Mouse (Mus musculus): ENCODE measurements around the gene Olfr1043. TPM values are rescaled to one million over a fixed set of nuclear protein-coding genes. Genes with fewer than 3 reads are reported as not detected.

Gene Olfr1043
- not detected for total RNA-seq (2023)

GRCm38 (mm10) chr2:86167422-86167821 lies at the start of gene Olfr1043:
Gene Olfr1043, minus strand, starts transcription at chr2:86167522.

GRCm38 (mm10) chr2:86202909-86203308 lies 35.6 kb upstream of the Olfr1043 start, which contains the start of gene Olfr1045:
Gene Olfr1045, minus strand, starts transcription at chr2:86203009.

GRCm38 (mm10) chr2:86185583-86185982 lies 18.3 kb upstream of the Olfr1043 start, which contains the start of gene Olfr52:
Gene Olfr52, minus strand, starts transcription at chr2:86185683.

GRCm38 (mm10) chr2:86177720-86178119 lies 10.4 kb upstream of the Olfr1043 start, which contains the start of gene Olfr1044:
Gene Olfr1044, minus strand, starts transcription at chr2:86177820.

GRCm38 (mm10) chr2:86161738-86162137 lies 5.6 kb downstream of the Olfr1043 start, which contains the start of gene Olfr1042:
Gene Olfr1042, minus strand, starts transcription at chr2:86161838.

GRCm38 (mm10) chr2:86146632-86147031 lies 20.7 kb downstream of the Olfr1043 start, which contains the start of gene Olfr1040:
Gene Olfr1040, minus strand, starts transcription at chr2:86146732.

GRCm38 (mm10) chr2:86135828-86136227 lies 31.5 kb downstream of the Olfr1043 start, which contains the start of gene Olfr1039:
Gene Olfr1039, minus strand, starts transcription at chr2:86135928.

Other genes with a start within 250 kb of the Olfr1043 start
- gene Olfr1026, start 246.0 kb downstream of the Olfr1043 start, total RNA-seq (2023), result not detected
- gene Olfr1028, start 217.1 kb downstream of the Olfr1043 start, total RNA-seq (2023), result not detected
- gene Olfr1029, start 193.6 kb downstream of the Olfr1043 start, total RNA-seq (2023), result not detected
- not detected for gene Olfr1030, start 188.2 kb downstream of the Olfr1043 start, total RNA-seq (2023)
- not detected for gene Olfr1031, start 177.2 kb downstream of the Olfr1043 start, total RNA-seq (2023)
- not detected for gene Olfr1032, start 162.0 kb downstream of the Olfr1043 start, total RNA-seq (2023)
- not detected for gene Olfr1033, start 146.9 kb downstream of the Olfr1043 start, total RNA-seq (2023)
- not detected for gene Olfr1034, start 121.7 kb downstream of the Olfr1043 start, total RNA-seq (2023)
- not detected for gene Olfr1036, start 93.5 kb downstream of the Olfr1043 start, total RNA-seq (2023)
- gene Olfr1037, start 80.1 kb downstream of the Olfr1043 start, total RNA-seq (2023), result not detected
- gene Olfr1039, start 31.6 kb downstream of the Olfr1043 start, total RNA-seq (2023), result not detected
- not detected for gene Olfr1040, start 20.8 kb downstream of the Olfr1043 start, total RNA-seq (2023)
- gene Olfr1042, start 5.7 kb downstream of the Olfr1043 start, total RNA-seq (2023), result not detected
- gene Olfr1044, start 10.3 kb upstream of the Olfr1043 start, total RNA-seq (2023), result not detected
- not detected for gene Olfr52, start 18.2 kb upstream of the Olfr1043 start, total RNA-seq (2023)
- not detected for gene Olfr1045, start 35.5 kb upstream of the Olfr1043 start, total RNA-seq (2023)
- not detected for gene Olfr1046, start 51.8 kb upstream of the Olfr1043 start, total RNA-seq (2023)
- gene Olfr1047, start 63.9 kb upstream of the Olfr1043 start, total RNA-seq (2023), result not detected
- not detected for gene Olfr1048, start 72.8 kb upstream of the Olfr1043 start, total RNA-seq (2023)
- gene Olfr1049, start 90.8 kb upstream of the Olfr1043 start, total RNA-seq (2023), result not detected
- gene Olfr1051, start 111.6 kb upstream of the Olfr1043 start, total RNA-seq (2023), result not detected
- not detected for gene Olfr1052, start 124.9 kb upstream of the Olfr1043 start, total RNA-seq (2023)
- gene Olfr1053, start 147.8 kb upstream of the Olfr1043 start, total RNA-seq (2023), result not detected
- gene Olfr1054, start 167.9 kb upstream of the Olfr1043 start, total RNA-seq (2023), result not detected
- not detected for gene Olfr1055, start 182.8 kb upstream of the Olfr1043 start, total RNA-seq (2023)
- gene Olfr1056, start 194.9 kb upstream of the Olfr1043 start, total RNA-seq (2023), result not detected
- not detected for gene Olfr1057, start 210.9 kb upstream of the Olfr1043 start, total RNA-seq (2023)
- gene Olfr1058, start 221.0 kb upstream of the Olfr1043 start, total RNA-seq (2023), result not detected
- not detected for gene Olfr1061, start 246.5 kb upstream of the Olfr1043 start, total RNA-seq (2023)

All from CD4-positive naive resting alpha-beta T cell, adult 57 days (primary cell).